Mouse (Mus musculus) CD4-positive, CD25-positive, alpha-beta regulatory T cell, adult 9 weeks (primary cell): ENCODE data around the gene Grin2a. TPM values are rescaled to one million over a fixed set of nuclear protein-coding genes. Genes with fewer than 3 reads are reported as not detected.

Experiments used
- polyA plus RNA-seq: library from polyadenylated mRNA; unstranded; fragments of 100-300 nt; shearing (Covaris generic); gene quantifications from one replicate; pipeline ENCODE4 v1.2.1, GENCODE M21; 2017

Grin2a gene
- 0.01 TPM for polyA plus RNA-seq

DNA sequence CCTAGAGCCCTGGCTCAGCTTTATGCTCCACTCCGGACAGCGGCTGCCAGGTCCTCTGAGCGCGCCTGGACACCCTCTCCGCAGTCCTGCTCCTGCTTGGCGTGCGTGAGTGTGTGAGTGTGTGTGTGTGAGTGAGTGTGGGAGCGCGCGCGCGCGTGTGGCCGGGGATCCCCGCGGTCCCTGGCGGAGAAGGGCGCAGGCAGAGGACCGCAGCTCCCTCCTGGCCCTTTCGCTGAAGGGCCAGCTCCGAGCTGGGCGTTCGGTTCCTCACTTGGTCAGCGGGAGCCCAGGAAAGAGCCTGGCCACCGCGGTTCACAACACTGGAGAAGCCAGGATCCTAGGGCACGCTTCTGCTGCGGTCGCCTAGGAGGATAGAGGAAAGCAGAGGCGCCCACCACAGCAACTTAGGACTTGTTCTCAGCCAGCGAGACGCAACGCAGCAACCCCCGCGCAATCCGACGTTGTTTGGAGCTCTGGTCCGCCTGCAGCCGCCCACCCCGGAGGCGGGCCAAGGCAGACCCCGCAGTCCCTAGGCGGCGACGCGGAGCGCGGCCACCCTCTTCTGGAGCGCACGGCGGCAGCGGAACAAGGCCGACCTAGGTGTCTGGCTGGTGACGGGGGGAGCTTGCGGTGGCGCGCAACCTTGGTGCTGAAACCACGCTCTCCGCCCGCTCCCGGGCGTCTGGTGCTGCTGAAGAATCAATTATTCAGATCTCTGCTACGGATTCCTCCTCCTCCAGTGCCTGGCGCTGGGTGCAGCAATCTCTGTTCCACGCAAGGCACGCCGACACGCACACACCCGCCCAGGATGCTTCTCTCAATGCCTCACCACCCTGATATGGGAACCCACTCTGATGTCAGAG is at the start of gene Grin2a:
Gene Grin2a, minus strand, starts transcription at position 610 of the 863 bp plus-strand sequence.

Other genes with a start within 250 kb of the Grin2a start
- gene Rpl39l, start 174.7 kb upstream of the Grin2a start, polyA plus RNA-seq = 1.2 TPM
- gene Atf7ip2, start 197.2 kb upstream of the Grin2a start, polyA plus RNA-seq = not detected